Mouse (Mus musculus) c-Kit-positive CD71-positive TER-119-negative erythroid progenitor cells, embryonic 14.5 days (primary cell): ENCODE measurements around the gene Arid5b.

Experiments
- DNase-seq: peaks from one replicate; pipeline ENCODE4 v3.0.0-alpha.2; 2013; ENCODE audit warnings: low read depth

Arid5b gene

DNA sequence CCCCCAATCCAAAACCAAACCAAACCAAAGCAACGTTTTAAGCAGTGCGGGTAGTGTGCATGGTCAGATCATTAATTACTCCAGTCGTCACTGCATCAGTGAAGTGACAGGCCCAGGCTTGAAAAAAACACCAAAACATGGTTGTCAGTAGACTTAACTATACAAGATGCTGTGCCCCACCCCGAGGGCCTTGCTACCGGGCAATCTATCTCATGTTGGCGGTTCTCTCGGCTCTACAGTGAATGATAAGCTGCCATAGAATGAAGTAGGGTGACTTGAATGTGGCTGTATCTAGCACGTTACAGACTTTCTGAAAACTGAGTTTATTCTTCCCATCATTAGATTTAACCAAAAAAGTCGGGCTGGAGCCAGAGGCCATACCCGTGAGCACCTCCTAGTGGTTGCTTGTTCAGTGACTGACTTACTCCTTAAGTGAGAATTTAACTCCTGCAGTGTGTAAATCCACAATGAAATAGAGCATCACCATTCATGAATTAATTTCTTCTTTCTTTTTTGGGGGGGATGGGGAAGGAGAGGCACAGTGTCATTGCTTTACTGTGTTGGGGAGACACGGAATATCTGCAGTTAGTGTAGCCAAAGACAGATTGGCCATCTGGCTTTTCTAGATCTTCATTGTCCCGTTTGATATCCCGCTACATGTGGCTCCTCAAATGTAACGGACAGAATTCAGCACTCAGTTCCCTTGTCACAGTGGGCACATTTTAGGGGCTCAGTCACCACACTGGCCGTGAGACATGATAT, 188.9 kb downstream of the Arid5b start:
- DNase-seq = no peak

DNA sequence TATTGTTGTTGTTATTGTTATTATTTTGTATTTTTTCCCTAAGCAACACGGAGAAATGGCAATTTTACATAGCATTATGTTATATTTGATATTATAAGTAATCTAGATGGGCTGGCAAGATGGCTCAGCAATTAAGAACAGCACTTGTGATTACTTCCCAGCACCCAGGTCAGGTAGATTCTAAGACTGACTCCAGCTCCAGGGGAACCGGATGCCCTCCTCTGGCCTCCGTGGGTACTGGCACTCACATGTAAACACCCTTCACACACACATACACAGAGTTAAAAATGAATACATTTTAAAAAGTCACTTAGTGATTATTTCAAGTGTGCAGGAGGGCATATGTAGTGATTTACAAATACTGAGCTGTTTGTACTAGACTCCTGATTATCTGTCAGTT, 190.8 kb downstream of the Arid5b start:
- no peak for DNase-seq

DNA sequence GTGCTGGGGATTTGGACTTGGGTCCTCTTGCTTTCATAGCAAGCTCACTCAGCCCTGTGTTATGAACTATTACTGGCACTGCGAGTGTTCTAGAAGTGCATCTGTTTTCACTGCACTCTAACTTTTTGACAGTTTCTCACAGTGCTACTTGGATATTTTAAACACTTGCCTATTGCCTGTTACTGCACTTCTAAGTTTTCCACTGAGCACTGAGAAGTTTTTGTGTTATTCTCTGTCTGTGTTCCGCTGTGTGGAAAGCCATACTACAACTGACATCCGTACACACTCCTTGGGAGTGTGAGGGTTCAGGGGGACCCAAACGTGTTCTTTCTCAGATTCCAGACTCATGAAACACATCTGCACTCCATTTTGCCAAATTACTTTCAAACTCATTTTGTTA, 191.6 kb downstream of the Arid5b start:
- no peak for DNase-seq

DNA sequence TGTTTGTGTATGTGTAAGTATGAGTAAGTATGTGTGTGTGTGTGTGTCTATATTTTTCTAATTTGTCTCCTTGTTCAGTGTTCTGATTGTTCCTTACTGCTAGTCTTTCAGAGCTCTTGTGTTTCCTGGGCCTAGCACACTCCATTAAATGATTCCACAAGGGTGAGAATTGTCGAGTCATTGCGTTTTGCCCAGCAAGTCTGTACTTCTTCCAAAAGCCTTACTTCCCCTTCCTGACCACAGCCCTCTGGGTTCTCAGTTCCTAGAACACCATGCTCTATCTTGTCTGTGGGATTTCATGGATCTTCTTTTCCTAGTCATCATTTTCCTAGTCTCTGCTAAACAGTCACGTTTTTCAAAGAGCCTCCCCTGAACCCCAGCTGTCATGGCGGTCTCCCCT, 193.0 kb downstream of the Arid5b start:
- no peak for DNase-seq

DNA sequence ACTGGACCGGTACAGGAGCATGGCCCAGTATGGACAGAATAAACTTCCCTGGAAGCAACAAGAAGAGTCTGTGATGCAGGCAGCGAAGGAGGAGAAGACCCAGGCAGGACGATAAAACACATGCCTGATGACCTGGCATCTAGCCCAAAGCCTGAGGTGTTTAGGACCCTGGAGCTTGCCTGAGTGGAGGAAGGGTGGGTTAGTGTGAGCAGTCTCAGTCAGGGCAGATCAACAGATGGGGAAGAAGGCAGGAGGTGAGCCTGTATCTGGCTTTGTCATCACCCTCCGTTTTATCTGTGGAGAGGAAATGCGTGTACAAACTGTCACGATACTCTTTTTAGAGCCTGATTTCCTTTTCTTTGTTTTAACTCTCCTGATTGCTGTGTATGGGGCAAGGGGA, 196.8 kb downstream of the Arid5b start:
- no peak for DNase-seq

DNA sequence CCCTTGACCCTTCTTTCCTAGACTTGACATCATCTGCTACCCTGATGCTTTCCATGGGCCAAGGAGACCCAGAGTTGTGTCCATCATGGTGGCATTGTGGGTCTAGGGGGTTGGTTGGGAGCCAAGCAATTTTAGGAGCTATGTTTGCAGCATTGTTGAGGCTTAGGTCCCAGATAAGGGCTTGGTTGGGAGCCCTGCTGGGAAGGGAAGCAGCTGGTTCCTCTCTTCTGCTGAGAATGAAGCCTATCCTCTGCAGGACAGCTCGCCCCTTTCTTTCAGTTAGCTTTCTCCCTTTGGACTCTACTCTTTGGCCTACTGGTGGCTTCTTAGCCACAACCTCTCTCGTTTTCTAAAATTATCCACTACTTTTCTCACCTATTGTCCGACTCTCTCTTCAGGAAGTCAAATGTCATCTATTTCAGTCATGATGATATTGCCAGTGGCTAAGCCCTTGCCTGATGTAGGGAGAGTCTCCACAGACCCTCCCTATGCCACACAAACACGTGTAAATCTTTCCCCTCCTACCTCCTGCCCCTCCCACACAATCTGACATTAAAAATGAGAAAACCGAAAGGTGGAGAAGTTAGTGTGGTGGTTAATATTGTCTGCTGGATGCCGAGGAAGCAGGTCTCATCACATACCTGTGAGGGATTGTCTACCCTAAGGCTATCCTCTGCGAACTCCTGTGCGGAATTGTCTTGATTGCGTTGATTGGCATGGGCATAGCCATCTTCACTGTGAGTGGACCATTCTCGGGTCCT, 198.4 kb downstream of the Arid5b start:
- no peak for DNase-seq

DNA sequence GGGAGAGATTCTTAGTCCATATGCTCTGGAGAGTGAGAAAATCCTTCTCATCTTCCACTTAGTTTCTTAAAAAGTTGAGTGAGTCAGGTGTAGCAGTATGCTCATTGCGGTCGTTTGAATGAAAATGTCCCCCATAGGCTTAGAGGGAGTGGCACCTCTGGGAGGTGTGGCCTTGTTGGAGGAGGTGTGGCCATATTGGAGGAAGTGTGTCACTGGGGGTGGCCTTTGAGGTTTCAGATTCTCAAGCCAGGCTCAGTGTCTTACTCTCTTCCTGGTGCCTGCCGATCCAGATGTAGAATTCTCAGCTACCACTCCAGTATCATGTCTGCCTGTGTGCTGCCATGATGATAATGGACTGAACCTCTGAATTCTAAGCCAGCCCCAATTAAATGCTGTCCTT, 199.8 kb downstream of the Arid5b start:
- no peak for DNase-seq

DNA sequence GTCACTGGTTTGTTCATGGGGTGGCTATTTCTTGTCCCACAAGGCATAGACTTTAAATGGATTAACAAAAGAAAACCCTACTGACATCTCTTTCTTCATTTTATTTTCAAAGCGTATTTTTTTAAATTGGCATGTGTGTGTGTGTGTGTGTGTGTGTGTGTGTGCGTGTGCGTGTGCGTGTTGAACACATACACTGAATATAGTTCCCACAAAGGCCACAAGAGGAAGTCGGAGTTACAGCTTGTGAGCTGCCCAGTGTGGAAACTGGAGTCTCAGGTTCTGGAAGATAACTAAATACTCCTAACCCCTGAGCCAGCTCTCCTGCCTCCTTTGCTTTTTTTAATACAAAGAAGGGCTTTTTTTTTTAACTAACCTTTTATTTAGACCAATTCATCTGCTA, 203.4 kb downstream of the Arid5b start:
- no peak for DNase-seq

DNA sequence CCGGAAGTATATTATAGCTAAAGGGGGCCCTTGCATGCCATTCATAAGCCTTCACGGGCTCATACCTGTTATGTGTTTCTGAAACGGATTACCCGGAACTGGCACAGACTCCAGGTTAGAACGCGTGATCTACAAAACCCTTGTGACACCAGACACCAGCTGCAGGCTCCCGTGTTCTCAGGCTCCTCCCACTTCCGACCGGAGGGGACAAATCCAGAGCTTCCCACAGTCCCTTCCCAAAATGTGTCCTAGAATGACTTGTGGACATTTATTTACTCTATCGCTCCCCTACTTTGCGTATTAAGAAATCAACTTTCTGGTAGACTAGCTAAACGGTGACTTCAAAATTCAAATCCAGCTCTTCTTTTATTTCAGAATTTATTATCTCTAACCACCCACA, 204.2 kb downstream of the Arid5b start:
- DNase-seq = no peak

DNA sequence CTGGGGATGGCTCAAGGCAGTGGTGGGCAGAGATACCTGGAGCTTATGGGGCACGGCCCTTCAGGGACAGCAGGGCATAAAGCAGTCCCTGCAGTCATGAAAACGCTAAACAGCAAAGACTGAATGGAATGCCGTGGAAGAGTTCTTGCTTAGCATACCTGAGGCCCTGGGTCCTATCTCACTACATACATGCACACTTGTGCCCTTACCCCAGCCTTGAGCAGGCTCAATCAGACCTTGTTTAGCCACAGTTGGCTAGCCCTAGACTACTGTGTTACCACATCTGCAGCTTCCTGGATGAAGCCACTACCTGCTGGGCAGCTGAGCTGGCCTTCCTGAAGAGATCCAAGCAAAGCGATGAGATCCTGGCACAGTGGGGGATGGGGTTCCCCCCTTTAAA, 205.9 kb downstream of the Arid5b start:
- DNase-seq = no peak

DNA sequence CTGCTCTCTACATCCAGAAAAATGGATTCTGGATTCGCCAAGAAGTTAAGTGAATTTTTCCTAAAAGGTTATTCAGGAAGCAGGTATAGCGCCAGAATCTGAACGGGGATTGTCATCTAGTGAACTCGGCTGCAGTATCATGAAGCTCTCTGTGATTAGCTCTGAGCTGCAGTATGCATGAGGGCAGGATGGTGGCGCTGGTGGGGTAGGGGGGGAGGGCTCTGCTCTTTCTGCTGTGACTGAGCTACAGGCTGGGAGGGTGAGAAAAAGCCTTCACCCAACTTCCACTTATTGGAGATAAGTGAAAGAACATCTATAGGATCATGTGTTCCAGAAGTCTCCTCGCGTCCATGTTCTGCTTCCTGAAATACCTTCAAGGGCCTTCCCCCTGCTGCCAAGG, 207.5 kb downstream of the Arid5b start:
- no peak for DNase-seq

DNA sequence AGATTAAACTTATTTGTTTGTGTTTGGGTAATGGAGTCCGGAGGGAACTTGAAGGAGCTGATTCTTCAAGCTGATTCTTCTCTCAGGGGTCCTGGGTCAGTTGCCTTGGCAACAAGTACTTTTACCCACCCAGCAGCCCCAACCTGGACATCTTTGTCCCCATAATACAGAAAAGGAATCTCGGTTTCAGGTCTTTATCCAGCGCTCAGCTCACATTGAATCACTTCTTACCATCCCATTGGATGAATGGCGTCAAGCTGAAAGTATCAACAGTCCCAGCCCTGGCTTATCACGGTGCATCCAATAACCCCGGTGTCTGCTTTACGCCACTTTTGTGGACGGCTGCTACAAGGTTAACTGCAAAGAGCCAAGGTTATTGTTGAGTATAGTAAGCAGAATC, 210.1 kb downstream of the Arid5b start:
- DNase-seq = no peak

DNA sequence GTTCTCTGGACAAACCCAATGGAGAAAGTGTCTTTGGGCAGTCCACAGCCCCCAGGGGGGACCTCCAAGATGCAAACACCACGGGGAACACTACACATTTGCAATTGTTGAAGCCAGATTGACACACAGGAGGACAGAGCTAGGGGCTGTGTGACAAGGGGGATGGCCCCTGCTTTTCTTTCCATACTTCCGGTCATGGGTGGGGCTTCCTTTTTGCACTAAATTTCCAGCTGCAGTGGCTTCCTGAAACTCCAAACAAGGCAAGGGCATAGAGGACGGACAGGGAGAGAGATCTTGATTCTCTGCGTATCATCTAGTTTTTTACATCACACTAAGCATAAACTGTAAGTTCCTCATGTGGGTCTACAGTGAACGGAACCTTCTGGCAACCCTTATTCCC, 210.6 kb downstream of the Arid5b start:
- no peak for DNase-seq

DNA sequence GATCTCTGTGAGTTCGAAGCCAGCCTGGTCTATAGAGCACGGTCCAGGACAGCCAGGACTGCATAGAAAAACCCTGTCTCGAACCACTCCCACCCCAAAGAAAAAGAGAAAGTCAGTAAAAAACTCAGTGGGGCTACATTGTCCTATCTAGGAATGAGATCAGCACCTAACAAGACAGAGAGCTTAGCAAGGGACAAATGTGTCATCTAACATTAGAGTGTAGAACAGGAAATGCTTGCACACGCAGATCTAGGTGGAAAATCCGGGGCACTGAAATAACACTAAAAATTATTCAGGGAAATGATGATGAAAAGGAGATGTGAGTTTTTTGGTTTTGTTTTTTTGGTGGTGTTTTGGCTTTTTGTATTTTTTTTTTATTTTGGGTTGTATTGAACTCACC, 212.4 kb downstream of the Arid5b start:
- DNase-seq = no peak

DNA sequence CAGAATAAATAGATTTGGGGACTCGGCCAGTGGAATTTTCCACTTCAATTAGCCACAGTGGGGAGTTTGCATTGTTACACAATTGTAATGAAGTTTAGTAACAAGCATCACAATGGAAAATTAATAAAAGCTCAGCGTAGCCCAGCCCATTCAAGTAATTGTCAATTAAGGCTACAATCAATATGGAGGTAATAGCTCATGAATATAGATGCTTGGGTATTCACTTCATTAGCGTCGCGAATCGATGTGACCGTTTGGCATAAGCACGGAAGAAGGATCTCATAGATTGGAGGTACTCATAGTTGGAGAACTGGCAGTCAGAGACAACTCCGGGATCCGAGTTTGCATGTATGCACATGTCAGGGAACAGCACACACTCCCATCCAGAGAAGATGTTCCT, 214.0 kb downstream of the Arid5b start:
- DNase-seq = no peak

DNA sequence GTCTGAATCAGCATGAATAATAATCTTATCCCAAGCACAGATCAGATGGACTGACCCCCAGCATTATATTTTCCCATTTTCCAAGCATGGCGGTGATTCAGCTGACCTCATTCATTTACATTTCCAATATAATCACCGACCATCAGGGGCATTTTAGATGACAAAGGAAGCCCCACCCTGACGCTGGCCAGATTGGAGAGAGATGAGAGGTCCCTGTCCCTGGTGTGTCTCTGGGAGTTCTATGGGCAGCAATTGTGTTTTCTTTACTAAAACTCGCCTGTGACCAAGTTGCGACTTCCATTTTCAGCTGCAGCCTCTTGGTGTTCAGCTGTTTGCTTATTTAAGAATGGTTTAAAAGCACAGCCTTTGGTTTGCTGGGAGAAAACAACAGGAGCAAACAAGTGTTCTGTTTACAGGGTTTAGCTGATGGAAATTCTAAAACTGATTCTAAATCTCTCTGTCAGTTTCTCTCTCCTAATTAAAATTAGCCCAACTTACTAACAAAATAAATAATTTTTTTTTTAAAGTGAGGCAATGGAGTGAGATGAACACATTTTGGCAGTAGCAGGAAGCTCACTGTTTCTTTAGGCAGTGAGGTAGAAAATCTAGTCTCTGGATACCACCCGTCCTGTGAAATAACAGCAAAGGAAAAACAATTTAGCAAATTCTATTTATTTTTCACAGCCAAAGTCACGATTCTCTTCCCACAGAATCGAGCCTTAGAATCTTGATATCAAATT, 214.6 kb downstream of the Arid5b start:
- no peak for DNase-seq

DNA sequence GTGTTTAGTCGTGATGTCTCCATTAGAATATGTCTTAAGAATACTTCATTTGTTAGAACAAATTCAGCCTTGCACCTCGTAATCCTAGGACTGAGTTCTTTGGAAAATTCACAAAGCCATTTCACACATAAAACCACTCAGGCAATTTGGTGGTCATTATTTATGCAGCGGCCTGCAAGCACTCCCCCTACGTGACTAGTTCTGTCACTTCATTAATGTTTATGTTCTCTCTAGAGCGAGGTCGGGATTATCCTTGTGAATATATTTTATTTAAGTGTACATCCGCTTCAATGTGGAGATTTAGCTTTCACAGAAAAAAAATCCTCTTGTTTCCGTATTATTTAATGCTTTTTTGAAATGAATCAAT, 217.3 kb downstream of the Arid5b start:
- DNase-seq = no peak

DNA sequence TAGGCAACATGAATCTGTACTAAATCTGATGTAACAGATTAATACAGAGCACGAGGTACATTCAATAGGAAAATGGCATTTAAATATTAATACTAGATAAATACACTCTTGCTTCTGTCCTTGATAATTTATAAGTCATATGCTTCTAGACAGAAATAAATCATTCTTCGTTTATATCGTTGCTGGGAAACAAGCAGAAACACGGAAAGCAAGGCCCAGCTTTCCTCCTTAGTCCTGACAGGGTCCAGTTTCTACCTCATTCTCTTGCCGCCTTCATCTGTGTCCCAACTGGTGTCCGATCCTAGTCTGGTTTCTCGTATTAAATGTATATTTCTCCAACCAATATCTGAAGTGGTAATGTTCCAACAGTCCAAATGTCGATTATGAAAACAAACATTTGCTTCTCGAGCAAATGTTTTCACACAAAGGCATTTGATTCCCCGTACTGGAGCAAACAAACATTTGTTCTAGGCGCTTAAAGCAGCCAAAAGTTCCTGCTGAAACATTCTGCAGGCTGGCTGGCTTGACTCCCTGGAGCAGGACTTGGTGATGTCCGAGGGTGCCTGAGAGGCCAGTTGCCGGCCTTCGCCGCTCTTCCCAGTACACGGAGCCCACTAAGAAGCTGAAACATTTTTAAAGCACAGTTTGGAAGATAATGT, 217.8 kb downstream of the Arid5b start:
- DNase-seq = no peak

DNA sequence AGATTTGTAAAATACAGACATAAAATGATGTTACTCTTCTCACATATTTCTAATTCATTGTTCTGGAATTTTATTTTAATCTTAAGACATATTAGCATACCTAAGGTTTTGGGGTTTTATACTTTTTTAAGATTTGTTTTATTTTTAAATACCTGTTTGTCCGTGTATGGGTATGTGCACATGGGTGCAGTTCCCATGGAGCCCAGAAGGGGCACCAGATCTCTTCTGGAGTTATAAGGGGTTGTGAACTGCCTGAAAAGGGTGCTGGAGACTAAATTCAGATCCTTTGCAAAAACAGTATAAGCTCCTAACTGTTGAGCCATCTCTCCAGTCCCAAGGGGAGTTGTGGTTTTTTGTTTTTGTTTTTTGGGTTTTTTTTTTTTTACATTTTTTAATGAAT, 220.2 kb downstream of the Arid5b start:
- DNase-seq = no peak

DNA sequence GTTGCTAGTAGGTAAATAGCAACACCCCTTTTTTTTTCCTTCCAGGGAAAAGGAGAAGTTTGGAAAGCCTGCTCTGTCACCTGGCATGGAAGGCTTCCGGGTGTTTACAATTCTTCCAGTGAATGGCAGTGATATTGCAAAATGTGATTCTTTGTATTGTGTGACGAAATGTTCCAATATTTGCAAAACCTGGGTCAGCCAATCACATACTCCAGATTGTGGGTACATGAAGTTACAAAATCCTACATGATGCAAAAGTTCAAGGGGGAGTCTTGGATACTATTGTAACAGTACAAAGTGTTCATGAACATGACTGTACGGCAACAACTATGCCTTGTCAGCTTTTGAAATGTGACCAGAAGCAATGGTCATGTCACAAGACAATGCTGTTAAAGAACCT, 220.7 kb downstream of the Arid5b start:
- no peak for DNase-seq

DNA sequence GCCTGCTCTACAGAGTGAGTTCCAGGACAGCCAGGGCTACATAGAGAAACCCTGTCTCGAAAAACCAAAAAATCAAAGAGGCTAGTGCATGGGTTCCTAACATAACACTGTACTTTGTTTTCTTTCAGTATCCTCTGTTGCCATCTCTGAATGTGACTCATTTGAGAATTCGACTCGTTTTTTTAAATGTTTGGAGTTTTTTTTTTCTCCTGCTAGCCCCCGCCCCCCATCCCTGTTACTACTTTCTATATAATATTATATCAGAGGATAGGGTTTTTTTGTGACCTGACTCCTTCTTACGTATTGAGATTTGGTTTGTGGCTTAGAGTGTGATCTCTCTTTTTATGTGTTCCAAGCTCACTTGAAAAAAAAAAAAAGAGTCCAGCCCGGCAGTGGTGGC, 223.8 kb downstream of the Arid5b start:
- DNase-seq = no peak

DNA sequence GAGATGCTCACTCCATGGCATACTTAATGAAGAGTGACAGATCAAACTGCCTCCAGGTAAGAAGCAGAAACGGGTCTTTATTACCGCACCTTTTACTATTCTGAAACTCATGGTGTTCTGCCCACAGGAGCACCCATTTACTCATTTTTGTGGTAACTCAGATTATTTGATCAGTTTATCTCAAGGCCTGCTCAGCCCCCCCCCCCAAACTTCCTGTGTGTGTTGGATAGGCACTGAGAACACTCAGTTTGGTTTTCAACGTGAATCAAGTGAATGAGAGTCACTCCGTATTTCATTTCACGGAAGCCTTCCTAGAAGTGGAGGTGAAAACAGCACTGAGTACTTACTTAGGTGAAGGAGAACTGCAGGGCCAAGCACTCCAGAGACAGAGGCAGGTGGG, 224.4 kb downstream of the Arid5b start:
- DNase-seq = no peak

DNA sequence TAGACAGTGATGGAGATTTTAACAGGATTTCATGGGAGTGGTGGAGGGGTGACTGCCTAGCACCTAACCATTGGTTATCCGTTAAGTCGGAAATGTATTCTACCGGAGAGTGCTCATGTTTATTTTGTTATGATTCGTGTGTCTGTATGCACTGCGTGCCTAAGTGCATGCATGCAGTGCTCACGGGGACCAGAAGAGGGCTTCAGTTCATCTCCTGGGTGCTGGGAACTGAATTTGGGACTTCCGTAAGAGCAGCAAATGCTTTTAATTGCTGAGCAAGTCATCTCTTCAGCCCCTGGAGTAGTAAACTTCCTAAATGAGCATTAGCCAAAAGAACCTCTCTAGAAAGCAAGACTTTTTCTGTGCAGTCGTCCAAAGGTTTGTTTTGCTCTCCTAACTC, 226.2 kb downstream of the Arid5b start:
- no peak for DNase-seq
